Mouse (Mus musculus): Measurements from ENCODE around the gene Dock9.

DNA sequence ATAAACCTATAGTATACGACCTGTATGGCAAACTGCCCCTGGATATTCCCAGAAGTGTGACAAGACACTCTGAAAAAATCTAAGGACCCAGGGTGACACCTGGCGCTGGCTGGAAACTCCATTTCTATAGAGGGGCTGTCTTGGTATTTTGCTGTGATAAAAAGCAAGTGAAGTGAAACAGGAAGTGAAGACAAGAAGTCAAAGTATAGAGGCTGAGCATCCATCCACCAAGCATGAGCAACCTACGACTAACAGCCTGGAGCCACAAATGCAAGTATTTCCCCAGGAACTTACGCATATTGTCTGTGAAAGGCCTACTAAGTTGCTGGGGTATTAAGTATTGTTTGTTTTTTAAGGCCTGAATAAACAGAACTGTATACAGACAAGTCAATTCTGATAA is 197.1 kb downstream of the Dock9 start:
- TF ChIP-seq TAL1 (IDR thresholded peaks at IDR 0.05; ENCODE audit: low read length) (no peak), GATA1 (IDR thresholded peaks at IDR 0.05; ENCODE audit: low read length) (no peak)

Data from erythroblast, embryonic 14.5 days (primary cell).